Mouse (Mus musculus): ENCODE measurements around the gene Mcoln2. TPM values are rescaled to one million over a fixed set of nuclear protein-coding genes. Genes with fewer than 3 reads are reported as not detected.
A peak's percentile ranks its signal among the peaks of the same experiment; 100 is the strongest.

The Mcoln2 gene
- polyA plus RNA-seq, 1 experiment = 0.07 TPM

DNA sequence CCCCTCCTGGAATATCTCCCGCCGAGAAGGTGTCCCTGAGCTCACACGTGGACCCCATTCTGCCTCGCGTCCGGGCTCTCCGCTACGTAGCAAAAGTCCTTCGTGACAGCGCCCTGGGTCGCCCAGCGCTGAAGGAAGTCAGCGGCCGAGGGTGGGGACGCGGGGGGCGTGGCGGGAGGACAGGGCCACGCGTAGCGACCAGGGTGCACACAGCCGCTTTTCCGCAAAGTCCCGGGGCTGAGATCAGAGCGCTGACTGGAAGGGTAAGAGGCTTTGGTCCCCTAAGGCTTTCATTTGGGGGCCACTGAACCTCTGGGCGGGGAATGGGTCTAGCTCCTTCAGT is 396 bp downstream of the Mcoln2 start:
- H3K27me3 ChIP-seq (ENCODE audit: control insufficient read depth, insufficient read depth, low read length) = no peaks in the 10 kb centered on the region; the same call in 1 of the 2 replicates
- peak overlapping the region; percentile 28 for H3K4me3 ChIP-seq (replicated peaks; ENCODE audit: insufficient read depth, low read depth, low read length)
- peaks cover 7% of the 10 kb centered on the region for H3K4me1 ChIP-seq (ENCODE audit: control insufficient read depth, insufficient read depth, low read length)
- no peak overlapping the region for H3K27ac ChIP-seq (ENCODE audit: insufficient read depth, low read length)
- TF ChIP-seq CTCF (IDR thresholded peaks at IDR 0.05; ENCODE audit: borderline replicate concordance, insufficient read depth, low read depth, low read length) = no peak
- TF ChIP-seq POLR2A (IDR thresholded peaks at IDR 0.05; ENCODE audit: borderline replicate concordance, insufficient read depth, low read length) = no peak
- WGBS = 2% methylated on average over 26 of the region's 26 CpGs
- DNase-seq = no peak

DNA sequence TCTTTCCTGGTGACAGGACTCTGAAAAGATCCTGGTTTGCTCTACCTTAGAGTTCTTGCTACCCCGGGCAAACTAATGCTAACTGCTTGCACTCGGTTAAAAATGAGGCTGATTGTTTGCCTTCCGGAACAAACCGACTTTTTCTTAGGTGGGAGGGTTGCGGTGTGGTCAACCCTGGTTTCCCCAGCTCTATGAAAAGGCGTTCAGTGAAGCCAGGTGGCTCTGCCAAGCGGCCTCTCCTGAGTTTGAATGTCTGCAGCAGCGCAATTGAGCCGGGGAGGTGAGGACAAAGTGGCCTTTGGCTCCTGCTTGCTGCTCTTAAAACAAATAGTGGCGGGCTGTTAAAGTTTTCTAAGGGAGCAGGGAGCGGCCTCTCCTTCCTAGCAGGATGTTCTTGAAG is 927 bp downstream of the Mcoln2 start:
- Histone ChIP-seq H3K4me1 (ENCODE audit: control insufficient read depth, insufficient read depth, low read length) (peaks cover 7% of the 10 kb centered on the region), H3K4me3 (replicated peaks; ENCODE audit: insufficient read depth, low read depth, low read length) (no peak overlapping the region), H3K27ac (ENCODE audit: insufficient read depth, low read length) (no peak overlapping the region), H3K27me3 (ENCODE audit: control insufficient read depth, insufficient read depth, low read length) (no peaks in the 10 kb centered on the region; the same call in 1 of the 2 replicates)
- no peak for TF ChIP-seq POLR2A (IDR thresholded peaks at IDR 0.05; ENCODE audit: borderline replicate concordance, insufficient read depth, low read length)
- no peak for TF ChIP-seq CTCF (IDR thresholded peaks at IDR 0.05; ENCODE audit: borderline replicate concordance, insufficient read depth, low read depth, low read length)
- no peak for DNase-seq
- WGBS = 38% methylated on average over 11 of the region's 11 CpGs

DNA sequence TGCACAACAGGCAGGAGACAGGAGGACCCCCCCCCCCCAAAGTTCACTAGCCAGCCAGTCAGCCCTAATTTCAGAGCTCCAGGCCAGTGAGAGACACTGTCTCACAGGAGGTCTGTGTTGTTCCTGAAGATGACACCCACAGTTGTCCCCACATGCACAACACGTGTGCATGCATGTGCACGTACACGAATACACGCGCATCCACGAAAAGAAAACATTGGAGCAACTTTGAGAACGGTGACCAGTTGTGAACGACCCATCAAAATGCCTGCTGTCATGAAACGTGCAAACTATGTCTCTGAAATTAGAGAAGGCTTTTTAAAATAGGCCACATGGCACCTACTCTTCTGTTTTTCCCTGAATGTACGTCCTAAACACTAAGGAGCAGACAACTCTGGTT is 1.7 kb downstream of the Mcoln2 start:
- Histone ChIP-seq H3K4me3 (replicated peaks; ENCODE audit: insufficient read depth, low read depth, low read length) (no peak overlapping the region), H3K27ac (ENCODE audit: insufficient read depth, low read length) (no peak overlapping the region), H3K27me3 (ENCODE audit: control insufficient read depth, insufficient read depth, low read length) (no peaks in the 10 kb centered on the region; the same call in 1 of the 2 replicates), H3K4me1 (ENCODE audit: control insufficient read depth, insufficient read depth, low read length) (peaks cover 7% of the 10 kb centered on the region)
- 96% methylated on average over 10 of the region's 10 CpGs for WGBS
- no peak for TF ChIP-seq POLR2A (IDR thresholded peaks at IDR 0.05; ENCODE audit: borderline replicate concordance, insufficient read depth, low read length)
- no peak for TF ChIP-seq CTCF (IDR thresholded peaks at IDR 0.05; ENCODE audit: borderline replicate concordance, insufficient read depth, low read depth, low read length)
- DNase-seq = no peak

DNA sequence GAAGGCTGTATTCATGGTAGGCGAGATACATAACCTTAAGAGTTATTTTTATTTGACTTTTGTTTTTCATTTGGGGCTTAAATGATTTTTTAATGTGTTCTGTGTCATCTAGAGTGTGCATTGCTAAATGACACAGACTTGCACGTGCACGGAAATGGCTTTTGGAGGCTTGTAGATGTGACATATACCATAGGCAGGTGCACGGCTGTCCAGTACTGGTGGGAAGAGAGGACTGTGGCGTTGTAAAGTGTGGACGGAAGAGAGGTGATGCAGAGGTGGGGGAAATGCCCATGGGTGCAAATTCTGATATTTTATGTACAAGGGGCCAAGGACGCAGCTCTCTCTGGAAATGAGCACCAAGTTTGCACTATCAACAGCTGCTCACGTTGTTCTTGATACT is 2.1 kb downstream of the Mcoln2 start:
- no peak for DNase-seq
- H3K4me3 ChIP-seq (replicated peaks; ENCODE audit: insufficient read depth, low read depth, low read length) = no peak overlapping the region
- TF ChIP-seq POLR2A (IDR thresholded peaks at IDR 0.05; ENCODE audit: borderline replicate concordance, insufficient read depth, low read length) = no peak
- no peak for TF ChIP-seq CTCF (IDR thresholded peaks at IDR 0.05; ENCODE audit: borderline replicate concordance, insufficient read depth, low read depth, low read length)
- no peaks in the 10 kb centered on the region; the same call in 1 of the 2 replicates for H3K27me3 ChIP-seq (ENCODE audit: control insufficient read depth, insufficient read depth, low read length)
- H3K4me1 ChIP-seq (ENCODE audit: control insufficient read depth, insufficient read depth, low read length) = peaks cover 7% of the 10 kb centered on the region
- H3K27ac ChIP-seq (ENCODE audit: insufficient read depth, low read length) = no peak overlapping the region
- WGBS = 94% methylated on average over 8 of the region's 8 CpGs

DNA sequence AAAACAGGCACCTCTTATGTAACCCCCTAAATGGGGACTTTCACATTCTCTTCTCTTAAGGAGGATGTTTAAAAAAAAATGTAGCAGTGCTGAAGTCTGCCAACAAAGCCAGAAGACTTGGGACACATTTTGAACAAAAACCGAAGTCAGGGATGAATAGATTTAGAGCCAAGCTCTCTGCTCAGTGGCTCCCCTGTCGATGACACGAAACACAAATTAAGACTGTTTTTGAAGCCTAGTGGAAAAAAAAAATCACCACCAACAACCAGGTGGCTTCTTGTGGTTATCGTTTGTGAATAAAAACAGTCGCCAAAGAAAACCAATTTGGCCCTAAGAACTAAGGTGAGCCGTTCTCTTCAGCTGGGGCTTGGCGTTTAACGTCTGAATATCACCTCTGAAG is 2.7 kb downstream of the Mcoln2 start:
- H3K4me1 ChIP-seq (ENCODE audit: control insufficient read depth, insufficient read depth, low read length) = peaks cover 7% of the 10 kb centered on the region
- no peak overlapping the region for H3K27ac ChIP-seq (ENCODE audit: insufficient read depth, low read length)
- TF ChIP-seq POLR2A (IDR thresholded peaks at IDR 0.05; ENCODE audit: borderline replicate concordance, insufficient read depth, low read length) (no peak), CTCF (IDR thresholded peaks at IDR 0.05; ENCODE audit: borderline replicate concordance, insufficient read depth, low read depth, low read length) (no peak)
- 80% methylated on average over 8 of the region's 8 CpGs for WGBS
- H3K4me3 ChIP-seq (replicated peaks; ENCODE audit: insufficient read depth, low read depth, low read length) = no peak overlapping the region
- DNase-seq = no peak
- H3K27me3 ChIP-seq (ENCODE audit: control insufficient read depth, insufficient read depth, low read length) = no peaks in the 10 kb centered on the region; the same call in 1 of the 2 replicates

DNA sequence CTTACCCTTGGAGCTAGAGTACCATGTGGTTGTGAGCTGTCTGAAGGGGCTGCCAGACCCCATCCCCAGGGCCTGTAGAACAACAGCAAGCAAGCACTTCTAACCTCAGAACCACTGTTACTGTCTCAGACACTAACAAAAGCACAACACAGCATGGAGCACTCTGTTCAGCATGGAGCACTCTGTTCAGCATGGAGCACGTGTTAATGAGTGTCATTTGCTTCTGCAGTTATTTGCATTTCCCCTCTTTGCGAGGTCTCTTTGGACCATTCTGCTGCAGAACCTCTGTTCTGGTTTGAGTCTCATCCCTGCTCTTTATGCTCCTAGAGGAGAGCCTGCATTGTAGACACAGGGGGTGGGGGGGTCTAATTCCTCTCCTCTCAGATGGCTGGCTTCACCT is 3.3 kb downstream of the Mcoln2 start:
- H3K27ac ChIP-seq (ENCODE audit: insufficient read depth, low read length) = no peak overlapping the region
- TF ChIP-seq CTCF (IDR thresholded peaks at IDR 0.05; ENCODE audit: borderline replicate concordance, insufficient read depth, low read depth, low read length) (no peak), POLR2A (IDR thresholded peaks at IDR 0.05; ENCODE audit: borderline replicate concordance, insufficient read depth, low read length) (no peak)
- 47% methylated on average over 2 of the region's 2 CpGs for WGBS

DNA sequence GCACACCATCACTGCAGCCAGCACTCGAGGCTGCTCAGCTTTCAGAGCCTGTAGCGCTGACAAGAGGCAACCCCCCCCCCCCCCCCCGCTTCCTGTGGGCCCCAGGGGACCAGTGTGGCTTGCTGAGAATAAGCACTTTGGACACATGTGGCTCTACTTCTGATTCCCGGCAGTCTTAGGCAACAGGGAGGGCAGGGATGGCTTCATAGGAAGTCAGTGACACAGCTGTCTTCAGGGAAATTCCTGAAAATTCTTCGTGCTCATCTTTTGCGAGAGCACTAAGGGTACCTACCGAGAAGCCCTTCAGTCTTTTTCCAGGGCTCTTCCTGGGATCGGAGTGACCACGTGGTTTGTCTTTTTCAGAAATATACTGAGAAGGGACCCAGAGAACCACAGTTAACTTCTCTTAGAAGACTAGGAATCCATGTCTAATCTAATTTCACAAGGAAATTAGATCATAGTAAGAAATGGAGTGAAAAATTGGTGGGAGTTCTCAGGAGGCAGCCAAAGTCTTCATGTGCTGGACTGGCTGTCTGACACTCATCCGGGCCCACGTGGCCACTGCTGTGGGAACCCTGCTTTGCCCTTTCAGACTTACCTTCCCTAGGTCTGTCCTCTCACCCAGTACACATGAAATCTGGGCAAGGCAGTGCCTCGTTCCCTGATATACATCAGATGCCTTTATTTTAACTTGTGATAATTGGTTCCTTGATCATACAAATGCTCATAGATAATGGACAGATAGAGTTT is 4.4 kb downstream of the Mcoln2 start:
- 7% methylated on average over 12 of the region's 12 CpGs for whole genome bisulfite sequencing
- no peak for TF ChIP-seq CTCF (IDR thresholded peaks at IDR 0.05; ENCODE audit: borderline replicate concordance, insufficient read depth, low read depth, low read length)
- no peak for TF ChIP-seq POLR2A (IDR thresholded peaks at IDR 0.05; ENCODE audit: borderline replicate concordance, insufficient read depth, low read length)
- no peak overlapping the region for H3K27ac ChIP-seq (ENCODE audit: insufficient read depth, low read length)
- peaks cover 7% of the 10 kb centered on the region for H3K4me1 ChIP-seq (ENCODE audit: control insufficient read depth, insufficient read depth, low read length)
- no peak overlapping the region for H3K4me3 ChIP-seq (replicated peaks; ENCODE audit: insufficient read depth, low read depth, low read length)
- no peaks in the 10 kb centered on the region; the same call in 1 of the 2 replicates for H3K27me3 ChIP-seq (ENCODE audit: control insufficient read depth, insufficient read depth, low read length)
- DNase-seq = no peak

More for the DNA sequence above, 3.3 kb downstream of the Mcoln2 start:
- Histone ChIP-seq H3K4me1 (ENCODE audit: control insufficient read depth, insufficient read depth, low read length) (peaks cover 7% of the 10 kb centered on the region), H3K27me3 (ENCODE audit: control insufficient read depth, insufficient read depth, low read length) (no peaks in the 10 kb centered on the region; the same call in 1 of the 2 replicates), H3K4me3 (replicated peaks; ENCODE audit: insufficient read depth, low read depth, low read length) (no peak overlapping the region)
- no peak for DNase-seq

Data from cerebellum, adult 2 months (tissue).